Mouse (Mus musculus) thymus, adult 2 months (tissue): ENCODE data around the gene Etv6. TPM values are rescaled to one million over a fixed set of nuclear protein-coding genes. Genes with fewer than 3 reads are reported as not detected.

ENCODE experiments used
- DNase-seq: peaks from one replicate; pipeline ENCODE4 v3.0.0; 2021
- H3K27ac ChIP-seq: fragments of 200-500 bp; 2 replicates; pipeline ENCODE4 v1.5.1; 2012; ENCODE audit warnings: low read length, control low read depth; ENCODE audit not compliant: control insufficient read depth, insufficient read depth
- H3K27me3 ChIP-seq: fragments of 200-500 bp; 2 replicates; pipeline ENCODE4 v1.6.1; 2012; ENCODE audit warnings: mild to moderate bottlenecking, low read length, moderate library complexity, mixed read lengths; ENCODE audit not compliant: control insufficient read depth, insufficient read depth
- H3K36me3 ChIP-seq: fragments of 200-500 bp; 2 replicates; pipeline ENCODE4 v1.6.1; 2012; ENCODE audit warnings: mild to moderate bottlenecking, low read length, moderate library complexity; ENCODE audit not compliant: control insufficient read depth, insufficient read depth
- H3K4me1 ChIP-seq: fragments of 200-500 bp; replicated peaks from 2 replicates; pipeline ENCODE4 v1.6.1; 2012; ENCODE audit warnings: low read length; ENCODE audit not compliant: control insufficient read depth, insufficient read depth
- H3K4me3 ChIP-seq: fragments of 200-500 bp; 2 replicates; pipeline ENCODE4 v1.5.1; 2012; ENCODE audit warnings: mild to moderate bottlenecking, low read length, control low read depth, moderate library complexity; ENCODE audit not compliant: control insufficient read depth, insufficient read depth
- CTCF ChIP-seq: fragments of 200-500 bp; IDR thresholded peaks from 2 replicates; pipeline ENCODE4 v1.5.1; 2012; ENCODE audit warnings: mild to moderate bottlenecking, control low read depth, low read length, moderate library complexity, borderline replicate concordance; ENCODE audit not compliant: control insufficient read depth, poor library complexity, insufficient read depth; ENCODE audit errors: extremely low read depth
- POLR2A ChIP-seq: fragments of 200-500 bp; IDR thresholded peaks from 2 replicates; pipeline ENCODE4 v1.6.1; 2012; ENCODE audit warnings: mild to moderate bottlenecking, low read length, control low read depth, moderate library complexity; ENCODE audit not compliant: control insufficient read depth, poor library complexity, insufficient read depth; ENCODE audit errors: extremely low read depth
- WGBS: fragments of 180-500 bp; shearing (Covaris S2); methylation state at CpG from one replicate; pipeline ENCODE4 v1.1.7; 2018; 5-methylcytosine and 5-hydroxymethylcytosine counted together
- polyA plus RNA-seq: library from polyadenylated mRNA; depleted of rRNA; stranded (reverse); fragments of >200 nt; gene quantifications from 2 replicates; pipeline ENCODE4 v1.2.3, GENCODE M21; 2012

Etv6 gene
- polyA plus RNA-seq, 1 experiment = 43.8 TPM

- DNase-seq = no peak
- H3K27ac ChIP-seq = no peak overlapping the region
- no peaks in the 10 kb centered on the region for H3K27me3 ChIP-seq
- WGBS = 92% methylated on average over 14 of the region's 14 CpGs
- no peak overlapping the region for H3K4me3 ChIP-seq
- H3K36me3 ChIP-seq = no peaks in the 10 kb centered on the region
- TF ChIP-seq CTCF = no peak
- no peak for TF ChIP-seq POLR2A
- H3K4me1 ChIP-seq = no peaks in the 10 kb centered on the region
Measured at GRCm38 (mm10) chr6:134208180-134208952, 172.9 kb downstream of the Etv6 start.

GRCm38 (mm10) chr6:134210675-134211457 lies 175.4 kb downstream of the Etv6 start:
- H3K4me3 ChIP-seq = no peak overlapping the region
- TF ChIP-seq POLR2A (no peak), CTCF (no peak)
- no peaks in the 10 kb centered on the region for H3K36me3 ChIP-seq
- no peak overlapping the region for H3K27ac ChIP-seq
- H3K27me3 ChIP-seq = no peaks in the 10 kb centered on the region
- 93% methylated on average over 13 of the region's 13 CpGs for WGBS
- no peaks in the 10 kb centered on the region for H3K4me1 ChIP-seq
- DNase-seq = no peak

- Histone ChIP-seq H3K27me3 (no peaks in the 10 kb centered on the region), H3K4me3 (no peak overlapping the region), H3K27ac (no peak overlapping the region), H3K4me1 (no peaks in the 10 kb centered on the region), H3K36me3 (no peaks in the 10 kb centered on the region)
- DNase-seq = no peak
- WGBS = 95% methylated on average over 9 of the region's 9 CpGs
- TF ChIP-seq CTCF = no peak
- no peak for TF ChIP-seq POLR2A
Measured at GRCm38 (mm10) chr6:134211458-134211776, 175.9 kb downstream of the Etv6 start.

- Histone ChIP-seq H3K27ac (no peak overlapping the region), H3K4me1 (0 out of 2 replicates have a peak, but pooled peaks cover 3% of the 10 kb centered on the region), H3K4me3 (no peak overlapping the region), H3K27me3 (no peaks in the 10 kb centered on the region), H3K36me3 (peaks cover 1% of the 10 kb centered on the region; the same call in 1 of the 2 replicates)
- WGBS = 98% methylated on average over 6 of the region's 6 CpGs
- DNase-seq = no peak
- TF ChIP-seq POLR2A (no peak), CTCF (no peak)
Measured at GRCm38 (mm10) chr6:134217747-134218146, 182.2 kb downstream of the Etv6 start.

GRCm38 (mm10) chr6:134218441-134218840 lies 182.9 kb downstream of the Etv6 start:
- H3K4me1 ChIP-seq = 0 out of 2 replicates have a peak, but pooled peaks cover 3% of the 10 kb centered on the region
- peaks cover 4% of the 10 kb centered on the region; the same call in 1 of the 2 replicates for H3K36me3 ChIP-seq
- no peak overlapping the region for H3K4me3 ChIP-seq
- DNase-seq = no peak
- no peak overlapping the region for H3K27ac ChIP-seq
- H3K27me3 ChIP-seq = no peaks in the 10 kb centered on the region
- 97% methylated on average over 3 of the region's 3 CpGs for WGBS
- no peak for TF ChIP-seq CTCF
- no peak for TF ChIP-seq POLR2A

GRCm38 (mm10) chr6:134219358-134219757 lies 183.9 kb downstream of the Etv6 start:
- TF ChIP-seq POLR2A (no peak), CTCF (no peak)
- Histone ChIP-seq H3K27me3 (no peaks in the 10 kb centered on the region), H3K36me3 (peaks cover 4% of the 10 kb centered on the region; the same call in 1 of the 2 replicates), H3K27ac (no peak overlapping the region), H3K4me3 (no peak overlapping the region), H3K4me1 (0 out of 2 replicates have a peak, but pooled peaks cover 3% of the 10 kb centered on the region)
- DNase-seq = no peak
- whole genome bisulfite sequencing = 66% methylated on average over 6 of the region's 6 CpGs
